Mouse (Mus musculus) heart, postnatal 0 days (tissue): ENCODE measurements around the gene Cyp20a1. TPM values are rescaled to one million over a fixed set of nuclear protein-coding genes. Genes with fewer than 3 reads are reported as not detected.
A peak's percentile ranks its signal among the peaks of the same experiment; 100 is the strongest.

ENCODE experiments used
- ATAC-seq: fragments of 200-750 bp; cut with Nextera tagmentation; 2 replicates; pipeline ENCODE4 v1.8.0; 2017; ENCODE audit warnings: low read depth, moderate number of reproducible peaks, moderate library complexity; ENCODE audit not compliant: insufficient read depth
- DNase-seq: peaks from one replicate; pipeline ENCODE4 v3.0.0-alpha.2; 2016; ENCODE audit warnings: low spot score
- H3K27ac ChIP-seq: fragments of 300-500 bp; sonication (generic); 2 replicates; pipeline ENCODE4 v1.5.1; 2014; ENCODE audit warnings: low read depth, mild to moderate bottlenecking
- H3K27me3 ChIP-seq: fragments of 300-500 bp; sonication (generic); 2 replicates; pipeline ENCODE4 v1.6.1; 2014; ENCODE audit warnings: low read length, mixed read lengths; ENCODE audit not compliant: control insufficient read depth, insufficient read depth
- H3K36me3 ChIP-seq: fragments of 300-500 bp; sonication (generic); replicated peaks from 2 replicates; pipeline ENCODE4 v1.6.1; 2014; ENCODE audit warnings: low read length, mixed read lengths; ENCODE audit not compliant: control insufficient read depth, insufficient read depth
- H3K4me1 ChIP-seq: fragments of 300-500 bp; sonication (generic); 2 replicates; pipeline ENCODE4 v1.6.1; 2014; ENCODE audit warnings: antibody characterized with exemption; ENCODE audit not compliant: control insufficient read depth, insufficient read depth
- H3K4me2 ChIP-seq: fragments of 300-500 bp; sonication (generic); 2 replicates; pipeline ENCODE4 v1.6.1; 2014; ENCODE audit warnings: low read depth, mild to moderate bottlenecking, low read length, moderate library complexity
- H3K4me3 ChIP-seq: fragments of 300-500 bp; sonication (generic); 2 replicates; pipeline ENCODE4 v1.5.1; 2014; ENCODE audit warnings: low read depth, low read length
- H3K9ac ChIP-seq: fragments of 300-500 bp; sonication (generic); replicated peaks from 2 replicates; pipeline ENCODE4 v1.6.1; 2014; ENCODE audit warnings: low read depth, low read length, mixed read lengths
- H3K9me3 ChIP-seq: fragments of 300-500 bp; sonication (generic); replicated peaks from 2 replicates; pipeline ENCODE4 v1.6.1; 2016; ENCODE audit warnings: low read length; ENCODE audit not compliant: control insufficient read depth
- CTCF ChIP-seq: IDR thresholded peaks from 2 replicates; pipeline ENCODE4 v1.5.1; 2016; ENCODE audit warnings: antibody characterized with exemption, control low read depth, low read depth
- EP300 ChIP-seq: IDR thresholded peaks from 2 replicates; pipeline ENCODE4 v1.6.1; 2016; ENCODE audit warnings: antibody characterized with exemption, low read depth
- WGBS: fragments of 180-500 bp; shearing (Covaris S2); extraction: QIAGEN DNeasy Blood & Tissue Kit; methylation state at CpG from one replicate; pipeline ENCODE4 v1.1.7; 2014; 5-methylcytosine and 5-hydroxymethylcytosine counted together
- polyA plus RNA-seq: library from polyadenylated mRNA; unstranded; fragments of >200 nt; fragmentation: Nextera tagmentation; extraction: Ambion mirVana; gene quantifications from 2 replicates; pipeline ENCODE4 v1.2.1, GENCODE M21; 2015
- total RNA-seq: library from RNA; depleted of rRNA; stranded (reverse); fragments of >200 nt; gene quantifications from 2 replicates; pipeline ENCODE4 v1.2.3, GENCODE M21; 2014; ENCODE audit warnings: low replicate concordance; rRNA removed

Gene Cyp20a1
- total and polyA plus RNA-seq, 2 experiments from 2014 or later = 14.7 to 33.0 TPM

DNA sequence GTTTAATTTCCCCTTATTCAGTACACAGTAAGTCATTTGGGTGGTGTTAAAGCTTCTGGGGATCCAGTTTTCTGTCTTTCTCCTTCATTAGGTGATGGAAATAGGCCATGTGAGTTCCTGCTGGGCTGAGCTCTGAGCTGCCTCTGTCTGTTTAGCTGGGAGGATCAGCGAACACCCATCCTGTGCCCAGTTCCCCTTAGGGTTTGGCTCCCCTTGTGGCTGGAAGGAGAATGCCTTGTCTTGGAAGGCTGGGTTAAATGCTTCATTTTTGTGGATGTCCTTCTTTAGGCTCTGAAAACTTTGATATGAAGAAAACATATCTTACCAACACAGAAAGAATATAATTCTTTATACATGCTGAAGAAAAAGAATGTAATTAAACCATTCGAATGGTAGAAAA is 85.8 kb downstream of the Cyp20a1 start:
- H3K4me2 ChIP-seq = no peak overlapping the region
- no peaks in the 10 kb centered on the region for H3K36me3 ChIP-seq
- DNase-seq (peak; percentile 14), ATAC-seq (no peak)
- TF ChIP-seq CTCF (peak; percentile 68), EP300 (no peak)
- 78% methylated on average over 2 of the region's 2 CpGs for WGBS
- H3K27me3 ChIP-seq = no peaks in the 10 kb centered on the region
- H3K9me3 ChIP-seq = no peaks in the 10 kb centered on the region
- no peak overlapping the region for H3K9ac ChIP-seq
- H3K4me3 ChIP-seq = no peak overlapping the region
- no peaks in the 10 kb centered on the region for H3K4me1 ChIP-seq
- no peak overlapping the region for H3K27ac ChIP-seq

DNA sequence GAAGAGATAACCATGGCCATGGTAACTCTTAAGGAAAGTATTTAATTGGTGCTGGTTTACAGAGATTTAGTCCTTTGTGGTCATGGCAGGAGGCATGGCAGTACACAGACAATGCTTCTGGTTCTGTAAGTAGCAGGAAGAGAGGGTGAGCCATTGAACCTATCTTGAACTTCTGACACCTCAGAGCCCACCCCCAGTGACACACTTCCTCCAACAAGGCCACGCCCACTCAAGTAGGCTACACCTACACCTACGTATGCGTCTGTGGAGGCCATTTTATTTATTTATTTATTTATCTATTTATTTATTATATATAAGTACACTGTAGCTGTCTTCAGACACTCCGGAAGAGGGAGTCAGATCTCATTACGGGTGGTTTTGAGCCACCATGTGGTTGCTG is 88.4 kb downstream of the Cyp20a1 start:
- Histone ChIP-seq H3K9me3 (no peaks in the 10 kb centered on the region), H3K4me1 (no peaks in the 10 kb centered on the region), H3K27ac (no peak overlapping the region), H3K9ac (no peak overlapping the region), H3K4me3 (no peak overlapping the region), H3K36me3 (peaks cover 4% of the 10 kb centered on the region; the same call in 1 of the 2 replicates), H3K4me2 (no peak overlapping the region), H3K27me3 (no peaks in the 10 kb centered on the region)
- 89% methylated on average over 5 of the region's 5 CpGs for WGBS
- no peak for DNase-seq
- TF ChIP-seq CTCF (no peak), EP300 (no peak)
- no peak for ATAC-seq

DNA sequence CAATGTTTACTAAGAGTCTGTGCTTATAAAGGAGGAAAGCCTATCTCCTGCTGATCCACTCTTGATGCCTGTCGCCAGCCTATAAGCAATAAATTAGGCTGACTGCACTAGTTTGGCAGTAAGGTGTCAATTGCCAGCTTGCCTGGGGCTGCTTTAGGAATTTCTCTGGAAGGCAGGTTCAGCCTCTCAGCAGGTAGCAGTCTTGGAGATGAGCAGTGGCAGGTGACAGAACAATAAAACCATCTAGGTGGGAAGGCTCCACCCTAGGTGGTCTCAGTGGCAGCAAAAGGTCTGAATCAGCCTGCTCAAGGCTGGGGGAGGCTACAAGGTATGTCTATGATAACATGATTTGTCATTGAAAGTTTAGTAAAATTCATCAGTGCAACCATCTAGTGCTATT is 89.4 kb downstream of the Cyp20a1 start:
- WGBS = 45% methylated on average over 1 of the region's 1 CpGs
- Histone ChIP-seq H3K4me2 (no peak overlapping the region), H3K36me3 (peaks cover 6% of the 10 kb centered on the region; the same call in 1 of the 2 replicates), H3K27ac (no peak overlapping the region), H3K9ac (no peak overlapping the region), H3K4me1 (no peaks in the 10 kb centered on the region), H3K4me3 (no peak overlapping the region), H3K27me3 (no peaks in the 10 kb centered on the region), H3K9me3 (no peaks in the 10 kb centered on the region)
- no peak for DNase-seq
- TF ChIP-seq CTCF = no peak
- ATAC-seq = no peak

Other genes starting within 250 kb of the Cyp20a1 start
- 3.1 and 4.3 TPM in 2 replicates for gene Carf, start 245.1 kb upstream of the Cyp20a1 start, total RNA-seq
- gene Carf, start 245.1 kb upstream of the Cyp20a1 start, polyA plus RNA-seq = 3.5 and 3.7 TPM in 2 replicates
- 10.8 and 24.2 TPM in 2 replicates for gene Wdr12, start 244.7 kb upstream of the Cyp20a1 start, total RNA-seq
- 19.5 and 20.5 TPM in 2 replicates for gene Wdr12, start 244.7 kb upstream of the Cyp20a1 start, polyA plus RNA-seq
- gene Nbeal1, start 162.7 kb upstream of the Cyp20a1 start, total RNA-seq = 19.8 and 28.1 TPM in 2 replicates
- 6.1 and 6.5 TPM in 2 replicates for gene Nbeal1, start 162.7 kb upstream of the Cyp20a1 start, polyA plus RNA-seq
- gene Abi2, start 66.3 kb downstream of the Cyp20a1 start, total RNA-seq = 35.4 and 39.3 TPM in 2 replicates
- gene Abi2, start 66.3 kb downstream of the Cyp20a1 start, polyA plus RNA-seq = 11.9 and 12.8 TPM in 2 replicates
- gene Raph1, start 223.8 kb downstream of the Cyp20a1 start, total RNA-seq = 76.5 and 139 TPM in 2 replicates
- gene Raph1, start 223.8 kb downstream of the Cyp20a1 start, polyA plus RNA-seq = 38.8 and 41.4 TPM in 2 replicates